Mouse (Mus musculus) bone marrow, adult 2 months (tissue): Measurements from ENCODE around the gene Prnd. TPM values are rescaled to one million over a fixed set of nuclear protein-coding genes. Genes with fewer than 3 reads are reported as not detected.

Source experiments
- H3K27ac ChIP-seq: fragments of 200-500 bp; 2 replicates; pipeline ENCODE4 v1.5.1; 2012; ENCODE audit warnings: low read depth, mild to moderate bottlenecking, control low read depth, inconsistent platforms, low read length; ENCODE audit not compliant: control insufficient read depth, poor library complexity, insufficient read depth
- H3K4me1 ChIP-seq: fragments of 200-500 bp; 2 replicates; pipeline ENCODE4 v1.6.1; 2011; ENCODE audit warnings: low read length; ENCODE audit not compliant: control insufficient read depth, insufficient read depth
- H3K4me3 ChIP-seq: fragments of 200-500 bp; replicated peaks from 2 replicates; pipeline ENCODE3; 2011; ENCODE audit warnings: mild to moderate bottlenecking, low read depth, low read length, control low read depth; ENCODE audit not compliant: control insufficient read depth
- CTCF ChIP-seq: fragments of 200-500 bp; IDR thresholded peaks from 2 replicates; pipeline ENCODE4 v1.5.1; 2011; ENCODE audit warnings: low read length, control low read depth; ENCODE audit not compliant: control insufficient read depth, insufficient read depth
- POLR2A ChIP-seq: fragments of 200-500 bp; IDR thresholded peaks from 2 replicates; pipeline ENCODE4 v1.6.1; 2011; ENCODE audit warnings: low read depth, mild to moderate bottlenecking, control low read depth, low read length, borderline replicate concordance; ENCODE audit not compliant: control insufficient read depth
- WGBS: fragments of 180-500 bp; shearing (Covaris S2); methylation state at CpG from one replicate; pipeline ENCODE4 v1.1.7; 2018; 5-methylcytosine and 5-hydroxymethylcytosine counted together
- polyA plus RNA-seq: library from polyadenylated mRNA; stranded (reverse); fragments of >200 nt; gene quantifications from 2 replicates; pipeline ENCODE4 v1.2.4, GENCODE M21; 2011; ENCODE audit warnings: low replicate concordance; ENCODE audit not compliant: missing spikeins, insufficient read depth, insufficient read length

The Prnd gene
- polyA plus RNA-seq, 1 experiment, result not detected

GRCm38 (mm10) chr2:131933013-131933412 is 17.6 kb upstream of the Prnd start:
- H3K4me1 ChIP-seq, result no peaks in the 10 kb centered on the region
- no peak for TF ChIP-seq POLR2A
- no peak for TF ChIP-seq CTCF
- no peak overlapping the region for H3K4me3 ChIP-seq
- 76% methylated on average over 6 of the region's 6 CpGs for WGBS
- no peak overlapping the region for H3K27ac ChIP-seq

GRCm38 (mm10) chr2:131933598-131933997 is 17.1 kb upstream of the Prnd start:
- WGBS, result 55% methylated on average over 3 of the region's 3 CpGs
- Histone ChIP-seq H3K4me1 (no peaks in the 10 kb centered on the region), H3K4me3 (no peak overlapping the region), H3K27ac (no peak overlapping the region)
- TF ChIP-seq POLR2A (no peak), CTCF (no peak)

- Histone ChIP-seq H3K4me3 (no peak overlapping the region), H3K27ac (no peak overlapping the region), H3K4me1 (no peaks in the 10 kb centered on the region)
- WGBS, result 94% methylated on average over 2 of the region's 2 CpGs
- TF ChIP-seq CTCF, result no peak
- no peak for TF ChIP-seq POLR2A
Observed at GRCm38 (mm10) chr2:131934243-131934642, 16.4 kb upstream of the Prnd start.

- 57% methylated on average over 10 of the region's 10 CpGs for WGBS
- no peaks in the 10 kb centered on the region; the same call in 1 of the 2 replicates for H3K4me1 ChIP-seq
- no peak overlapping the region for H3K27ac ChIP-seq
- TF ChIP-seq CTCF, result no peak
- no peak for TF ChIP-seq POLR2A
- H3K4me3 ChIP-seq, result no peak overlapping the region
Observed at GRCm38 (mm10) chr2:131935390-131936105, 15.1 kb upstream of the Prnd start.

- H3K27ac ChIP-seq, result no peak overlapping the region
- no peak overlapping the region for H3K4me3 ChIP-seq
- 92% methylated on average over 10 of the region's 10 CpGs for WGBS
- no peak for TF ChIP-seq CTCF
- TF ChIP-seq POLR2A, result no peak
- no peaks in the 10 kb centered on the region; the same call in 1 of the 2 replicates for H3K4me1 ChIP-seq
Observed at GRCm38 (mm10) chr2:131936410-131936809, 14.3 kb upstream of the Prnd start.

- TF ChIP-seq CTCF (peak; percentile 81), POLR2A (no peak)
- H3K27ac ChIP-seq, result no peak overlapping the region
- no peaks in the 10 kb centered on the region; the same call in 1 of the 2 replicates for H3K4me1 ChIP-seq
- WGBS, result 38% methylated on average over 8 of the region's 8 CpGs
- no peak overlapping the region for H3K4me3 ChIP-seq
Observed at GRCm38 (mm10) chr2:131939404-131940111, 11.1 kb upstream of the Prnd start.

GRCm38 (mm10) chr2:131940506-131940905 is 10.2 kb upstream of the Prnd start:
- no peak overlapping the region for H3K4me3 ChIP-seq
- no peaks in the 10 kb centered on the region; the same call in 1 of the 2 replicates for H3K4me1 ChIP-seq
- TF ChIP-seq CTCF (no peak), POLR2A (no peak)
- H3K27ac ChIP-seq, result peak overlapping the region; percentile 69
- 56% methylated on average over 3 of the region's 3 CpGs for WGBS

- WGBS, result 86% methylated on average over 6 of the region's 6 CpGs
Observed at GRCm38 (mm10) chr2:131941501-131941900, 9.2 kb upstream of the Prnd start.

More at GRCm38 (mm10) chr2:131941501-131941900, 9.2 kb upstream of the Prnd start:
- no peaks in the 10 kb centered on the region; the same call in 1 of the 2 replicates for H3K4me1 ChIP-seq
- no peak overlapping the region for H3K27ac ChIP-seq
- H3K4me3 ChIP-seq, result no peak overlapping the region
- no peak for TF ChIP-seq CTCF
- no peak for TF ChIP-seq POLR2A
